Mouse (Mus musculus) cortical plate, adult 2 months (tissue): ENCODE results near the gene Traip.

Source experiments
- CTCF ChIP-seq: fragments of 200-500 bp; IDR thresholded peaks from 2 replicates; pipeline ENCODE4 v1.5.1; 2011; ENCODE audit warnings: mild to moderate bottlenecking, control low read depth, low read length; ENCODE audit not compliant: insufficient read depth; ENCODE audit errors: extremely low read depth
- POLR2A ChIP-seq: fragments of 200-500 bp; IDR thresholded peaks from 2 replicates; pipeline ENCODE4 v1.6.1; 2011; ENCODE audit warnings: mild to moderate bottlenecking, low read length, control low read depth; ENCODE audit not compliant: insufficient read depth; ENCODE audit errors: extremely low read depth

DNA sequence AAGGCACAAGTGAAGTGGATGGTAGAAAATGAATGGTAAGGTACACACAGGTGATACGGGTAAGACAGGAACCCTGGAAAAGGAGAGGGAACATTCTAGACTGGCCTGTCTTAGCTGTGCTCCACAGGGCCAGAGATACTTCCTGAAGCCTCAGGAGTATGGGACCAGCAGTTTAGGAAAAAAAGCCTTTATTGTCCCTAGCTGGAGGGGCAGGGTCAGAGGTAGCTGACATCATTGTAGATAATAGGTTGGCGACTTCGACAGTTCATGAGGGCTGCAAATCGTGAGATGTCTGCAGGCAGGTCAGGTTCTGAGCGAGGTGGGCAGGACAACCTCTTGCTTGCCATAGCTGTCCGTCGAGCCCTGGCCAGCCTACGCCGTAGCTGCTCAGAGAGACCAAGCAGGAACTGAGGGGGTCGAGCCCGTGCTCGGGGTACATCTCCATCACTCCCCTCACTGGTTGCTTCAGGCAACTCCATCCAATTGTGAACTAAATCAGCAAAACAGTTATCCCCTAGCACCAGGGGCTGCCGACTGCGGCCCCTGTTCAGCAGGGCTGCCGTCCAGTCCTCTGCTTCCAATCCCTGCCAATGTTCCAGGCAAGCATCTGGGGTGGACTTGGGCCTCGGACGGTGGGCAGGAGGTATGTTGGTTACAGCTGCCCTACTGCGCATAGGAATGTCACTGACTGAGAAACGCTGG lies 34.3 kb downstream of the Traip start:
- no peak for TF ChIP-seq CTCF
- TF ChIP-seq POLR2A, result no peak
